Mouse (Mus musculus): ENCODE measurements around the gene Htr6. TPM values are rescaled to one million over a fixed set of nuclear protein-coding genes. Genes with fewer than 3 reads are reported as not detected.

The Htr6 gene
- polyA plus RNA-seq, 1 experiment from 2014 or later, result not detected

- no peaks in the 10 kb centered on the region for H3K9me3 ChIP-seq (replicated peaks)
- WGBS (ENCODE audit: insufficient replicate concordance), result 13% methylated on average over 13 of the region's 13 CpGs
- peak; percentile 86 for ATAC-seq
- peak overlapping the region; percentile 26 for H3K4me2 ChIP-seq
- no peak overlapping the region for H3K4me3 ChIP-seq
- H3K4me1 ChIP-seq, result peaks cover 16% of the 10 kb centered on the region
- no peaks in the 10 kb centered on the region for H3K27me3 ChIP-seq (replicated peaks)
- H3K36me3 ChIP-seq, result no peaks in the 10 kb centered on the region
- no peak overlapping the region for H3K27ac ChIP-seq
- no peak overlapping the region for H3K9ac ChIP-seq
Observed at GRCm38 (mm10) chr4:139019413-139019812, 56.0 kb downstream of the Htr6 start.

- H3K36me3 ChIP-seq, result no peaks in the 10 kb centered on the region
- H3K27ac ChIP-seq, result no peak overlapping the region
- H3K9ac ChIP-seq, result no peak overlapping the region
- peak overlapping the region; percentile 26 for H3K4me2 ChIP-seq
- WGBS (ENCODE audit: insufficient replicate concordance), result 68% methylated on average over 4 of the region's 4 CpGs
- H3K9me3 ChIP-seq (replicated peaks), result no peaks in the 10 kb centered on the region
- no peaks in the 10 kb centered on the region for H3K27me3 ChIP-seq (replicated peaks)
- no peak for ATAC-seq
- H3K4me3 ChIP-seq, result no peak overlapping the region
- H3K4me1 ChIP-seq, result peaks cover 16% of the 10 kb centered on the region
Observed at GRCm38 (mm10) chr4:139018976-139019375, 56.4 kb downstream of the Htr6 start.

- no peaks in the 10 kb centered on the region for H3K9me3 ChIP-seq (replicated peaks)
- whole genome bisulfite sequencing (ENCODE audit: insufficient replicate concordance), result 78% methylated on average over 14 of the region's 14 CpGs
- ATAC-seq, result no peak
Observed at GRCm38 (mm10) chr4:139018388-139018787, 57.0 kb downstream of the Htr6 start.

GRCm38 (mm10) chr4:139014793-139015192 is 60.6 kb downstream of the Htr6 start:
- 70% methylated on average over 6 of the region's 6 CpGs for WGBS (ENCODE audit: insufficient replicate concordance)
- Histone ChIP-seq H3K27me3 (replicated peaks) (no peaks in the 10 kb centered on the region), H3K27ac (no peak overlapping the region)

More at GRCm38 (mm10) chr4:139018388-139018787, 57.0 kb downstream of the Htr6 start:
- H3K27me3 ChIP-seq (replicated peaks), result no peaks in the 10 kb centered on the region
- peaks cover 16% of the 10 kb centered on the region for H3K4me1 ChIP-seq
- no peak overlapping the region for H3K4me3 ChIP-seq
- no peak overlapping the region for H3K9ac ChIP-seq
- no peak overlapping the region for H3K27ac ChIP-seq
- no peak overlapping the region for H3K4me2 ChIP-seq
- H3K36me3 ChIP-seq, result no peaks in the 10 kb centered on the region

GRCm38 (mm10) chr4:139013281-139013680 is 62.1 kb downstream of the Htr6 start:
- 76% methylated on average over 11 of the region's 11 CpGs for WGBS (ENCODE audit: insufficient replicate concordance)
- H3K4me3 ChIP-seq, result no peak overlapping the region
- H3K27ac ChIP-seq, result no peak overlapping the region
- H3K4me2 ChIP-seq, result no peak overlapping the region
- H3K27me3 ChIP-seq (replicated peaks), result no peaks in the 10 kb centered on the region
- no peak overlapping the region for H3K9ac ChIP-seq
- H3K9me3 ChIP-seq (replicated peaks), result no peaks in the 10 kb centered on the region
- no peak for ATAC-seq
- no peaks in the 10 kb centered on the region for H3K36me3 ChIP-seq
- no peaks in the 10 kb centered on the region for H3K4me1 ChIP-seq

More at GRCm38 (mm10) chr4:139014793-139015192, 60.6 kb downstream of the Htr6 start:
- Histone ChIP-seq H3K4me2 (no peak overlapping the region), H3K9me3 (replicated peaks) (no peaks in the 10 kb centered on the region), H3K9ac (no peak overlapping the region), H3K4me1 (peaks cover 10% of the 10 kb centered on the region), H3K36me3 (no peaks in the 10 kb centered on the region), H3K4me3 (no peak overlapping the region)
- no peak for ATAC-seq

GRCm38 (mm10) chr4:139011201-139011702 is 64.1 kb downstream of the Htr6 start:
- no peaks in the 10 kb centered on the region for H3K36me3 ChIP-seq
- WGBS (ENCODE audit: insufficient replicate concordance), result 84% methylated on average over 13 of the region's 13 CpGs
- H3K9ac ChIP-seq, result no peak overlapping the region
- no peak overlapping the region for H3K27ac ChIP-seq
- H3K4me2 ChIP-seq, result no peak overlapping the region
- ATAC-seq, result no peak
- no peaks in the 10 kb centered on the region for H3K4me1 ChIP-seq
- H3K9me3 ChIP-seq (replicated peaks), result no peaks in the 10 kb centered on the region
- no peak overlapping the region for H3K4me3 ChIP-seq
- H3K27me3 ChIP-seq (replicated peaks), result 0 out of 2 replicates have a peak, but pooled peaks cover 3% of the 10 kb centered on the region

Other genes with a start within 250 kb of the Htr6 start
- not detected in 2 replicates for gene Pla2g5, start 212.1 kb downstream of the Htr6 start, polyA plus RNA-seq (2016; fragmentation: Nextera tagmentation; extraction: Ambion mirVana)
- gene Gm13030, start 201.6 kb downstream of the Htr6 start, polyA plus RNA-seq (2016; fragmentation: Nextera tagmentation; extraction: Ambion mirVana), result not detected in 2 replicates
- gene Pla2g2e, start 197.6 kb downstream of the Htr6 start, polyA plus RNA-seq (2016; fragmentation: Nextera tagmentation; extraction: Ambion mirVana), result not detected in 2 replicates
- 2.3 and 2.5 TPM in 2 replicates for gene Otud3, start 161.6 kb downstream of the Htr6 start, polyA plus RNA-seq (2016; fragmentation: Nextera tagmentation; extraction: Ambion mirVana)
- gene Rnf186, start 108.5 kb downstream of the Htr6 start, polyA plus RNA-seq (2016; fragmentation: Nextera tagmentation; extraction: Ambion mirVana), result not detected in 2 replicates
- gene Tmco4, start 102.7 kb downstream of the Htr6 start, polyA plus RNA-seq (2016; fragmentation: Nextera tagmentation; extraction: Ambion mirVana), result 2.1 and 2.5 TPM in 2 replicates
- 2.1 and 2.5 TPM in 2 replicates for gene Nbl1, start 17.4 kb upstream of the Htr6 start, polyA plus RNA-seq (2016; fragmentation: Nextera tagmentation; extraction: Ambion mirVana)
- 401 and 406 TPM in 2 replicates for gene Minos1, start 55.5 kb upstream of the Htr6 start, polyA plus RNA-seq (2016; fragmentation: Nextera tagmentation; extraction: Ambion mirVana)
- gene Capzb, start 117.3 kb upstream of the Htr6 start, polyA plus RNA-seq (2016; fragmentation: Nextera tagmentation; extraction: Ambion mirVana), result 208 and 209 TPM in 2 replicates
- gene Pqlc2, start 235.1 kb upstream of the Htr6 start, polyA plus RNA-seq (2016; fragmentation: Nextera tagmentation; extraction: Ambion mirVana), result 9.4 and 9.5 TPM in 2 replicates
- 43.4 and 44.0 TPM in 2 replicates for gene Akr7a5, start 235.2 kb upstream of the Htr6 start, polyA plus RNA-seq (2016; fragmentation: Nextera tagmentation; extraction: Ambion mirVana)